Mouse (Mus musculus) forebrain, postnatal 0 days (tissue): ENCODE measurements around the gene Fam92b. TPM values are rescaled to one million over a fixed set of nuclear protein-coding genes. Genes with fewer than 3 reads are reported as not detected.

ENCODE experiments used
- ATAC-seq: fragments of 200-750 bp; cut with Nextera tagmentation; 2 replicates; pipeline ENCODE4 v1.8.0; 2017; ENCODE audit warnings: mild to moderate bottlenecking, moderate library complexity
- DNase-seq: peaks from one replicate; pipeline ENCODE4 v3.0.0-alpha.2; 2015
- H3K27ac ChIP-seq: fragments of 300-500 bp; sonication (generic); 2 replicates; pipeline ENCODE4 v1.5.1; 2014; ENCODE audit warnings: low read depth, mild to moderate bottlenecking, antibody characterized with exemption, low read length, moderate library complexity, mixed read lengths
- H3K27me3 ChIP-seq: fragments of 300-500 bp; sonication (generic); 2 replicates; pipeline ENCODE4 v1.6.1; 2014; ENCODE audit warnings: mild to moderate bottlenecking, low read length, mixed read lengths; ENCODE audit not compliant: insufficient read depth
- H3K36me3 ChIP-seq: fragments of 300-500 bp; sonication (generic); 2 replicates; pipeline ENCODE4 v1.6.1; 2014; ENCODE audit warnings: mild to moderate bottlenecking, moderate library complexity; ENCODE audit not compliant: insufficient read depth
- H3K4me1 ChIP-seq: fragments of 300-500 bp; sonication (generic); 2 replicates; pipeline ENCODE4 v1.6.1; 2014; ENCODE audit warnings: antibody characterized with exemption; ENCODE audit not compliant: insufficient read depth
- H3K4me2 ChIP-seq: fragments of 300-500 bp; sonication (generic); 2 replicates; pipeline ENCODE4 v1.6.1; 2014; ENCODE audit warnings: low read depth, mild to moderate bottlenecking, moderate library complexity
- H3K4me3 ChIP-seq: fragments of 300-500 bp; sonication (generic); 2 replicates; pipeline ENCODE4 v1.5.1; 2014; ENCODE audit warnings: low read depth, low read length, mixed read lengths
- H3K9ac ChIP-seq: fragments of 300-500 bp; sonication (generic); 2 replicates; pipeline ENCODE4 v1.6.1; 2014; ENCODE audit warnings: mild to moderate bottlenecking
- H3K9me3 ChIP-seq: fragments of 300-500 bp; sonication (generic); 2 replicates; pipeline ENCODE4 v1.6.1; 2016; ENCODE audit warnings: low read length
- CTCF ChIP-seq: sonication (generic); IDR thresholded peaks from 2 replicates; pipeline ENCODE4 v1.5.1; 2016; ENCODE audit warnings: antibody characterized with exemption, control low read depth, low read depth
- WGBS: fragments of 180-500 bp; shearing (Covaris S2); extraction: QIAGEN DNeasy Blood & Tissue Kit; methylation state at CpG from one replicate; pipeline ENCODE4 v1.1.7; 2014; 5-methylcytosine and 5-hydroxymethylcytosine counted together
- polyA plus RNA-seq: library from polyadenylated mRNA; unstranded; fragments of >200 nt; fragmentation: Nextera tagmentation; extraction: Ambion mirVana; gene quantifications from 2 replicates; pipeline ENCODE4 v1.2.1, GENCODE M21; 2015
- total RNA-seq: library from RNA; depleted of rRNA; stranded (reverse); fragments of >200 nt; gene quantifications from 2 replicates; pipeline ENCODE4 v1.2.3, GENCODE M21; 2014

The Fam92b gene
- total and polyA plus RNA-seq, 2 experiments from 2014 or later = 1.6 to 2.1 TPM

- ATAC-seq = no peak
- Histone ChIP-seq H3K27me3 (no peaks in the 10 kb centered on the region), H3K36me3 (no peaks in the 10 kb centered on the region), H3K27ac (no peak overlapping the region), H3K9ac (no peak overlapping the region), H3K9me3 (no peaks in the 10 kb centered on the region), H3K4me3 (no peak overlapping the region), H3K4me2 (no peak overlapping the region), H3K4me1 (peaks cover 20% of the 10 kb centered on the region)
- no peak for DNase-seq
- TF ChIP-seq CTCF = no peak
- 85% methylated on average over 5 of the region's 5 CpGs for WGBS
These were observed 4.0 kb upstream of the Fam92b start for GRCm38 (mm10) chr8:120181274-120181673.

- 39% methylated on average over 7 of the region's 7 CpGs for WGBS
- Histone ChIP-seq H3K4me3 (no peak overlapping the region), H3K9me3 (no peaks in the 10 kb centered on the region), H3K36me3 (no peaks in the 10 kb centered on the region), H3K9ac (no peak overlapping the region), H3K27me3 (no peaks in the 10 kb centered on the region), H3K4me1 (peaks cover 20% of the 10 kb centered on the region), H3K27ac (no peak overlapping the region), H3K4me2 (no peak overlapping the region)
- no peak for TF ChIP-seq CTCF
- no peak for ATAC-seq
- peak; percentile 56 for DNase-seq
These were observed 3.2 kb upstream of the Fam92b start for GRCm38 (mm10) chr8:120180445-120180970.

GRCm38 (mm10) chr8:120179027-120179431 lies 1.8 kb upstream of the Fam92b start:
- WGBS = under 1% methylated on average over 10 of the region's 10 CpGs
- Histone ChIP-seq H3K4me1 (peaks cover 20% of the 10 kb centered on the region), H3K4me3 (no peak overlapping the region), H3K27ac (no peak overlapping the region), H3K36me3 (no peaks in the 10 kb centered on the region), H3K9ac (no peak overlapping the region), H3K27me3 (no peaks in the 10 kb centered on the region; the same call in 1 of the 2 replicates), H3K4me2 (peak overlapping the region; percentile 40), H3K9me3 (no peaks in the 10 kb centered on the region)
- peak; percentile 99 for TF ChIP-seq CTCF
- ATAC-seq = peak; percentile 82
- DNase-seq = peak; percentile 95

GRCm38 (mm10) chr8:120178124-120178514 lies 853 bp upstream of the Fam92b start:
- H3K27ac ChIP-seq = no peak overlapping the region
- no peak for TF ChIP-seq CTCF

GRCm38 (mm10) chr8:120176605-120177004 lies 661 bp downstream of the Fam92b start:
- H3K27ac ChIP-seq = no peak overlapping the region
- peak; percentile 35 for TF ChIP-seq CTCF
- DNase-seq (no peak), ATAC-seq (no peak)
- no peaks in the 10 kb centered on the region for H3K9me3 ChIP-seq
- H3K9ac ChIP-seq = no peak overlapping the region
- H3K4me3 ChIP-seq = no peak overlapping the region
- H3K27me3 ChIP-seq = no peaks in the 10 kb centered on the region; the same call in 1 of the 2 replicates
- H3K4me2 ChIP-seq = no peak overlapping the region
- WGBS = 11% methylated on average over 4 of the region's 4 CpGs
- H3K4me1 ChIP-seq = peaks cover 20% of the 10 kb centered on the region
- no peaks in the 10 kb centered on the region for H3K36me3 ChIP-seq

More at GRCm38 (mm10) chr8:120178124-120178514, 853 bp upstream of the Fam92b start:
- no peaks in the 10 kb centered on the region for H3K9me3 ChIP-seq
- WGBS = 5% methylated on average over 10 of the region's 10 CpGs
- no peak overlapping the region for H3K4me3 ChIP-seq
- H3K9ac ChIP-seq = no peak overlapping the region
- no peak for ATAC-seq
- H3K27me3 ChIP-seq = no peaks in the 10 kb centered on the region; the same call in 1 of the 2 replicates
- H3K4me1 ChIP-seq = peaks cover 20% of the 10 kb centered on the region
- 0 out of 2 replicates have a peak overlapping the region, but pooled peaks have one; percentile 35 for H3K4me2 ChIP-seq
- DNase-seq = no peak
- H3K36me3 ChIP-seq = no peaks in the 10 kb centered on the region

GRCm38 (mm10) chr8:120174606-120175005 lies 2.7 kb downstream of the Fam92b start:
- Histone ChIP-seq H3K27ac (no peak overlapping the region), H3K4me1 (peaks cover 20% of the 10 kb centered on the region), H3K9ac (no peak overlapping the region), H3K36me3 (no peaks in the 10 kb centered on the region), H3K9me3 (no peaks in the 10 kb centered on the region), H3K27me3 (no peaks in the 10 kb centered on the region; the same call in 1 of the 2 replicates), H3K4me3 (no peak overlapping the region), H3K4me2 (no peak overlapping the region)
- DNase-seq (no peak), ATAC-seq (no peak)
- no peak for TF ChIP-seq CTCF
- WGBS = 48% methylated on average over 18 of the region's 18 CpGs

- Histone ChIP-seq H3K4me2 (no peak overlapping the region), H3K4me1 (peaks cover 15% of the 10 kb centered on the region), H3K4me3 (no peak overlapping the region), H3K9me3 (no peaks in the 10 kb centered on the region), H3K27ac (no peak overlapping the region), H3K9ac (no peak overlapping the region), H3K36me3 (no peaks in the 10 kb centered on the region), H3K27me3 (no peaks in the 10 kb centered on the region; the same call in 1 of the 2 replicates)
- TF ChIP-seq CTCF = no peak
- ATAC-seq = no peak
- DNase-seq = no peak
- 83% methylated on average over 1 of the region's 1 CpGs for WGBS
These were observed 4.1 kb downstream of the Fam92b start for GRCm38 (mm10) chr8:120173195-120173594.
